Mouse (Mus musculus): Measurements from ENCODE around the gene Gatc. TPM values are rescaled to one million over a fixed set of nuclear protein-coding genes. Genes with fewer than 3 reads are reported as not detected.

The Gatc gene
- polyA plus RNA-seq, 1 experiment from 2014 or later = 23.9 TPM

- Histone ChIP-seq H3K27me3 (replicated peaks; ENCODE audit: control insufficient read depth, insufficient read depth, low read length) (no peaks in the 10 kb centered on the region), H3K9me3 (ENCODE audit: control insufficient read depth, low read length) (no peaks in the 10 kb centered on the region), H3K36me3 (ENCODE audit: control insufficient read depth, insufficient read depth, low read length) (peaks cover 8% of the 10 kb centered on the region; the same call in 1 of the 2 replicates), H3K4me1 (ENCODE audit: control insufficient read depth, insufficient read depth, low read length) (peaks cover 21% of the 10 kb centered on the region), H3K4me2 (ENCODE audit: low read depth, low read length) (peak within 1 kb of the TSS; percentile 79), H3K4me3 (ENCODE audit: low read length) (peak within 1 kb of the TSS; percentile 84), H3K27ac (ENCODE audit: low read length) (peak within 1 kb of the TSS; percentile 92), H3K9ac (ENCODE audit: low read depth, low read length) (peak within 1 kb of the TSS; percentile 87)
- ATAC-seq = peak; percentile 98
- under 1% methylated on average over 64 of the region's 66 CpGs for WGBS
These were observed 40.0 kb downstream of the Gatc start, which contains the start of gene Dynll1 for GRCm38 (mm10) chr5:115300792-115301614. TSS of gene Dynll1 (minus strand) at chr5:115300999.

- under 1% methylated on average over 45 of the region's 46 CpGs for WGBS
- peak overlapping the region; percentile 70 for H3K4me2 ChIP-seq (ENCODE audit: low read depth, low read length)
- H3K4me1 ChIP-seq (ENCODE audit: control insufficient read depth, insufficient read depth, low read length) = peaks cover 21% of the 10 kb centered on the region
- H3K4me3 ChIP-seq (ENCODE audit: low read length) = peak overlapping the region; percentile 84
- peak overlapping the region; percentile 87 for H3K9ac ChIP-seq (ENCODE audit: low read depth, low read length)
- H3K9me3 ChIP-seq (ENCODE audit: control insufficient read depth, low read length) = no peaks in the 10 kb centered on the region
- ATAC-seq = peak; percentile 20
- H3K27me3 ChIP-seq (replicated peaks; ENCODE audit: control insufficient read depth, insufficient read depth, low read length) = no peaks in the 10 kb centered on the region
- H3K36me3 ChIP-seq (ENCODE audit: control insufficient read depth, insufficient read depth, low read length) = peaks cover 13% of the 10 kb centered on the region; the same call in 1 of the 2 replicates
- peak overlapping the region; percentile 92 for H3K27ac ChIP-seq (ENCODE audit: low read length)
These were observed 40.8 kb downstream of the Gatc start for GRCm38 (mm10) chr5:115300035-115300744.

- Histone ChIP-seq H3K9me3 (ENCODE audit: control insufficient read depth, low read length) (no peaks in the 10 kb centered on the region), H3K27ac (ENCODE audit: low read length) (peak overlapping the region; percentile 21; the same call in 1 of the 2 replicates), H3K9ac (ENCODE audit: low read depth, low read length) (no peak overlapping the region), H3K36me3 (ENCODE audit: control insufficient read depth, insufficient read depth, low read length) (peaks cover 15% of the 10 kb centered on the region; the same call in 1 of the 2 replicates), H3K4me2 (ENCODE audit: low read depth, low read length) (no peak overlapping the region), H3K4me3 (ENCODE audit: low read length) (no peak overlapping the region), H3K27me3 (replicated peaks; ENCODE audit: control insufficient read depth, insufficient read depth, low read length) (no peaks in the 10 kb centered on the region), H3K4me1 (ENCODE audit: control insufficient read depth, insufficient read depth, low read length) (peaks cover 16% of the 10 kb centered on the region)
- WGBS = 70% methylated on average over 10 of the region's 10 CpGs
- no peak for ATAC-seq
These were observed 44.6 kb downstream of the Gatc start for GRCm38 (mm10) chr5:115296347-115296746.

- whole genome bisulfite sequencing = 91% methylated on average over 8 of the region's 8 CpGs
- ATAC-seq = no peak
- H3K9me3 ChIP-seq (ENCODE audit: control insufficient read depth, low read length) = no peaks in the 10 kb centered on the region
- H3K4me3 ChIP-seq (ENCODE audit: low read length) = no peak overlapping the region
- H3K36me3 ChIP-seq (ENCODE audit: control insufficient read depth, insufficient read depth, low read length) = peaks cover 15% of the 10 kb centered on the region; the same call in 1 of the 2 replicates
- H3K9ac ChIP-seq (ENCODE audit: low read depth, low read length) = no peak overlapping the region
- H3K4me2 ChIP-seq (ENCODE audit: low read depth, low read length) = no peak overlapping the region
- H3K4me1 ChIP-seq (ENCODE audit: control insufficient read depth, insufficient read depth, low read length) = peaks cover 12% of the 10 kb centered on the region
- H3K27me3 ChIP-seq (replicated peaks; ENCODE audit: control insufficient read depth, insufficient read depth, low read length) = no peaks in the 10 kb centered on the region
- no peak overlapping the region for H3K27ac ChIP-seq (ENCODE audit: low read length)
These were observed 46.8 kb downstream of the Gatc start for GRCm38 (mm10) chr5:115294173-115294572.

GRCm38 (mm10) chr5:115284735-115285134 is 56.2 kb downstream of the Gatc start:
- Histone ChIP-seq H3K27ac (ENCODE audit: low read length) (no peak overlapping the region), H3K4me3 (ENCODE audit: low read length) (no peak overlapping the region), H3K36me3 (ENCODE audit: control insufficient read depth, insufficient read depth, low read length) (0 out of 2 replicates have a peak, but pooled peaks cover 3% of the 10 kb centered on the region), H3K4me1 (ENCODE audit: control insufficient read depth, insufficient read depth, low read length) (peaks cover 4% of the 10 kb centered on the region; the same call in 1 of the 2 replicates), H3K9me3 (ENCODE audit: control insufficient read depth, low read length) (no peaks in the 10 kb centered on the region), H3K9ac (ENCODE audit: low read depth, low read length) (no peak overlapping the region), H3K27me3 (replicated peaks; ENCODE audit: control insufficient read depth, insufficient read depth, low read length) (no peaks in the 10 kb centered on the region), H3K4me2 (ENCODE audit: low read depth, low read length) (no peak overlapping the region)
- no peak for ATAC-seq
- 83% methylated on average over 3 of the region's 3 CpGs for WGBS

Other genes with a start within 250 kb of the Gatc start
- 17.6 and 22.0 TPM in 2 replicates for gene Gm10401, start 242.9 kb downstream of the Gatc start, polyA plus RNA-seq (2015; fragmentation: Nextera tagmentation; extraction: Ambion mirVana)
- 150 and 162 TPM in 2 replicates for gene Acads, start 221.8 kb downstream of the Gatc start, polyA plus RNA-seq (2015; fragmentation: Nextera tagmentation; extraction: Ambion mirVana)
- gene Unc119b, start 206.2 kb downstream of the Gatc start, polyA plus RNA-seq (2015; fragmentation: Nextera tagmentation; extraction: Ambion mirVana) = 22.1 and 23.2 TPM in 2 replicates
- 68.5 and 82.4 TPM in 2 replicates for gene Mlec, start 183.0 kb downstream of the Gatc start, polyA plus RNA-seq (2015; fragmentation: Nextera tagmentation; extraction: Ambion mirVana)
- 0.80 and 1.2 TPM in 2 replicates for gene Cabp1, start 146.8 kb downstream of the Gatc start, polyA plus RNA-seq (2015; fragmentation: Nextera tagmentation; extraction: Ambion mirVana)
- 124 and 141 TPM in 2 replicates for gene Pop5, start 105.3 kb downstream of the Gatc start, polyA plus RNA-seq (2015; fragmentation: Nextera tagmentation; extraction: Ambion mirVana)
- 90.4 and 92.6 TPM in 2 replicates for gene Rnf10, start 68.3 kb downstream of the Gatc start, polyA plus RNA-seq (2015; fragmentation: Nextera tagmentation; extraction: Ambion mirVana)
- 64.2 and 72.9 TPM in 2 replicates for gene Coq5, start 61.5 kb downstream of the Gatc start, polyA plus RNA-seq (2015; fragmentation: Nextera tagmentation; extraction: Ambion mirVana)
- gene Dynll1, start 40.2 kb downstream of the Gatc start, polyA plus RNA-seq (2015; fragmentation: Nextera tagmentation; extraction: Ambion mirVana) = 1,024 and 1,116 TPM in 2 replicates
- 67.9 and 121 TPM in 2 replicates for gene Srsf9, start 14.0 kb downstream of the Gatc start, polyA plus RNA-seq (2015; fragmentation: Nextera tagmentation; extraction: Ambion mirVana)
- 62.0 and 67.4 TPM in 2 replicates for gene Triap1, start within 50 bp of the Gatc start, polyA plus RNA-seq (2015; fragmentation: Nextera tagmentation; extraction: Ambion mirVana)
- gene Cox6a1, start 7.8 kb upstream of the Gatc start, polyA plus RNA-seq (2015; fragmentation: Nextera tagmentation; extraction: Ambion mirVana) = 1,462 and 1,500 TPM in 2 replicates
- gene Msi1, start 88.4 kb upstream of the Gatc start, polyA plus RNA-seq (2015; fragmentation: Nextera tagmentation; extraction: Ambion mirVana) = 3.0 and 4.5 TPM in 2 replicates
- 1.2 and 1.3 TPM in 2 replicates for gene Pla2g1b, start 125.1 kb upstream of the Gatc start, polyA plus RNA-seq (2015; fragmentation: Nextera tagmentation; extraction: Ambion mirVana)
- 20.4 and 23.1 TPM in 2 replicates for gene Sirt4, start 143.5 kb upstream of the Gatc start, polyA plus RNA-seq (2015; fragmentation: Nextera tagmentation; extraction: Ambion mirVana)
- 71.9 and 88.2 TPM in 2 replicates for gene Pxn, start 165.5 kb upstream of the Gatc start, polyA plus RNA-seq (2015; fragmentation: Nextera tagmentation; extraction: Ambion mirVana)
- gene Rplp0, start 218.3 kb upstream of the Gatc start, polyA plus RNA-seq (2015; fragmentation: Nextera tagmentation; extraction: Ambion mirVana) = 1,506 and 1,615 TPM in 2 replicates
- 25.5 and 26.3 TPM in 2 replicates for gene Gcn1l1, start 224.1 kb upstream of the Gatc start, polyA plus RNA-seq (2015; fragmentation: Nextera tagmentation; extraction: Ambion mirVana)

All from intestine, embryonic 16.5 days (tissue).